ENCODE assay signal across 8 mouse cellular contexts in genomic region chr8:121578676-121579451, GRCm38 (mm10). TPM values are rescaled to one million over a fixed set of nuclear protein-coding genes. Genes with fewer than 3 reads are reported as not detected.
A peak's percentile ranks its signal among the peaks of the same experiment; 100 is the strongest.
DNase-seq lines count a peak whose midpoint lies in the region; ATAC-seq and TF ChIP-seq lines count a peak whose summit lies in the region.

TSS of gene Fbxo31 (minus strand) at chr8:121578806.

- intact Hi-C loops in gastrocnemius, adult 2 months (cut with DNase I) = no loop called here
- intact Hi-C loops in left cerebral cortex, adult 2 months (cut with DNase I) = loop anchor here (2.0 kb wide), 1 partner anchor 32 kb away; no protein-coding TSS in a partner anchor

- TF ChIP-seq CTCF in gastrocnemius, adult 2 months (IDR thresholded peaks at IDR 0.05) = no peak
- TF ChIP-seq CTCF in hindbrain, postnatal 0 days (IDR thresholded peaks at IDR 0.05; ENCODE audit: low read depth) = no peak
- TF ChIP-seq CTCF in left cerebral cortex, adult 2 months (IDR thresholded peaks at IDR 0.05) = no peak

- H3K4me3 ChIP-seq in gastrocnemius, adult 2 months = peak within 1 kb of the TSS; percentile 78
- peak within 1 kb of the TSS; percentile 83 for H3K4me3 ChIP-seq in hindbrain, postnatal 0 days (ENCODE audit: low read length)
- H3K4me3 ChIP-seq in left cerebral cortex, adult 2 months = peak within 1 kb of the TSS; percentile 61

- H3K36me3 ChIP-seq in hindbrain, postnatal 0 days (ENCODE audit: insufficient read depth, low read length) = no peaks in the 10 kb centered on the region

- peak within 1 kb of the TSS; percentile 66 for H3K4me2 ChIP-seq in hindbrain, postnatal 0 days (ENCODE audit: low read depth, low read length)

- under 1% methylated on average over 63 of the region's 63 CpGs for WGBS in hindbrain, postnatal 0 days

- H3K9me3 ChIP-seq in hindbrain, postnatal 0 days (ENCODE audit: low read length) = no peaks in the 10 kb centered on the region

- H3K9ac ChIP-seq in hindbrain, postnatal 0 days (replicated peaks; ENCODE audit: low read length) = peak within 1 kb of the TSS; percentile 85

- H3K27me3 ChIP-seq in hindbrain, postnatal 0 days (ENCODE audit: insufficient read depth, low read length) = no peaks in the 10 kb centered on the region

- H3K27ac ChIP-seq in gastrocnemius, adult 2 months = peak within 1 kb of the TSS; percentile 99
- H3K27ac ChIP-seq in hindbrain, postnatal 0 days = peak within 1 kb of the TSS; percentile 82
- H3K27ac ChIP-seq in left cerebral cortex, adult 2 months = peak within 1 kb of the TSS; percentile 80

- ATAC-seq in common myeloid progenitor, adult 5-6 weeks (replicated peaks; ENCODE audit: low read depth, poor library complexity, severe bottlenecking) = peak; percentile 77
- peak; percentile 95 for ATAC-seq in hindbrain, postnatal 0 days
- ATAC-seq in megakaryocyte, adult 5-6 weeks (ENCODE audit: poor library complexity, severe bottlenecking) = peak; percentile 79

- peaks cover 12% of the 10 kb centered on the region for H3K4me1 ChIP-seq in hindbrain, postnatal 0 days (ENCODE audit: insufficient read depth, low read length)

- peak; percentile 98 for DNase-seq in ZHBTc4 (ENCODE audit: low read depth, low spot score)
- peak; percentile 98 for DNase-seq in gastrocnemius, adult 2 months
- DNase-seq in hindbrain, postnatal 0 days (ENCODE audit: low spot score) = peak; percentile 97
- peak; percentile 92 to 93 for DNase-seq in left cerebral cortex, adult 2 months (ENCODE audit: extremely low spot score in 1 of 2, low spot score in 2 of 2)
- peak; percentile 96 for DNase-seq in right cerebral cortex, adult 2 months (ENCODE audit: low spot score in 2 of 2)
- DNase-seq in urinary bladder, postnatal 14 days (ENCODE audit: low spot score) = peak; percentile 95

RNA-seq across cellular contexts. Expression of gene Fbxo31, which starts in this region (rescaled TPM):
- 6.8 and 8.8 TPM in 2 replicates for total RNA-seq in common myeloid progenitor, adult 5-6 weeks (2017)
- total RNA-seq in gastrocnemius, adult 2 months (2021) = 100 to 1,000 TPM; 141 to 165 TPM
- 70.4 and 77.4 TPM in 2 replicates for total RNA-seq in hindbrain, postnatal 0 days (2014; rRNA removed)
- polyA plus RNA-seq in hindbrain, postnatal 0 days (2015; fragmentation: Nextera tagmentation; extraction: Ambion mirVana) = 33.2 and 34.9 TPM in 2 replicates
- 100 to 1,000 TPM in 1 of 2 experiments, 10 to 100 TPM in 1; 97.8 to 104 TPM for total RNA-seq in left cerebral cortex, adult 2 months (2021)
- 4.2 and 5.3 TPM in 2 replicates for total RNA-seq in megakaryocyte, adult 5-6 weeks (2015)
- total RNA-seq in megakaryocyte, adult 5-6 weeks (2017) = 5.2 and 10.8 TPM in 2 replicates

Comparison
In these comparisons a context has a peak if more than half of its experiments do, and no peak if none do; other contexts are left out.
1. Peak in every context shown above with its lines: DNase-seq, ATAC-seq, H3K4me3 ChIP-seq and H3K27ac ChIP-seq.